Mouse (Mus musculus) mature B cell (primary cell): ENCODE measurements around the gene Lrch3.
"Not testable (repeated sequence)": the region's sequence is repeated elsewhere in the genome, so short reads cannot be mapped to it uniquely, and the experiment has no call there.

Experiments used
- in situ Hi-C: fragments of 300-500 bp; cut with MboI; formaldehyde crosslinking; loops from 2 replicates; pipeline ENCODE4 v1.14.3; 2019

Lrch3 gene

GRCm38 (mm10) chr16:33055655-33056054 lies 141.8 kb downstream of the Lrch3 start:
- in situ Hi-C loops: no loop called here

GRCm38 (mm10) chr16:33056095-33056785 lies 142.3 kb downstream of the Lrch3 start, which contains the start of the genes Iqcg and Rpl35a:
Gene Iqcg (minus strand): TSS chr16:33056218.
Gene Rpl35a (plus strand): TSS chr16:33056453.
- in situ Hi-C loops: no loop called here

- in situ Hi-C loops: no loop called here
These were observed 142.9 kb downstream of the Lrch3 start for GRCm38 (mm10) chr16:33056786-33057185.

- in situ Hi-C loops: no loop called here
These were observed 144.1 kb downstream of the Lrch3 start for GRCm38 (mm10) chr16:33058033-33058432.

GRCm38 (mm10) chr16:33058656-33059055 lies 144.8 kb downstream of the Lrch3 start:
- in situ Hi-C loops: not testable (repeated sequence)

- in situ Hi-C loops: no loop called here
These were observed 145.6 kb downstream of the Lrch3 start for GRCm38 (mm10) chr16:33059471-33059870.

- in situ Hi-C loops: no loop called here
These were observed 147.0 kb downstream of the Lrch3 start for GRCm38 (mm10) chr16:33060926-33061325.

- in situ Hi-C loops: no loop called here
These were observed 147.5 kb downstream of the Lrch3 start for GRCm38 (mm10) chr16:33061400-33061799.

GRCm38 (mm10) chr16:33062024-33062681 lies 148.3 kb downstream of the Lrch3 start, which contains the start of gene Lmln:
Gene Lmln (plus strand): TSS chr16:33062521.
- in situ Hi-C loops: no loop called here

- in situ Hi-C loops: no loop called here
These were observed 148.8 kb downstream of the Lrch3 start for GRCm38 (mm10) chr16:33062682-33063131.

GRCm38 (mm10) chr16:33063267-33063666 lies 149.4 kb downstream of the Lrch3 start:
- in situ Hi-C loops: no loop called here

- in situ Hi-C loops: no loop called here
These were observed 150.7 kb downstream of the Lrch3 start for GRCm38 (mm10) chr16:33064636-33065035.
